Mouse (Mus musculus): Measurements from ENCODE around the gene Fdx1l.

DNA sequence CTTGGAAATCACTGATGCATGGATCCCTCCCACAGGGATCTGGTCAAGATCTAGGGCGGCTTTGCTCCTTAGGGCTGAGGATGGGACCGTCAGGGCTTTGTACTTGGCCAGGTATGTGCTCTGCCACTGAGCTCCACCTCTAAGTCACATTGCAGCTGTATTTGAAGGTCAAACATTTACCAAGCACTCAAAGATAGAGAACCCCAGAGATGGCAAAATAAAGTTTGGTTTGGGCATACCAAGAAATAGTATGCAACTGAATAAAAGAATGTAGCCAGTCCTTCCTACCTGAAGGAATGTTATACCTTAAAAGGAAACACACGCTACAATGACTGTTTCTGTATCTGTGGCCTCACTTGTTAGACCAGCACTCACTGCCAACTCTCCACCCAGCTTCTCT, 52.1 kb downstream of the Fdx1l start:
- TF ChIP-seq CTCF (IDR thresholded peaks at IDR 0.05; ENCODE audit: low read depth) (no peak), EP300 (IDR thresholded peaks at IDR 0.05; ENCODE audit: low read depth) (no peak)

Measured in liver, postnatal 0 days (tissue).